Mouse (Mus musculus): ENCODE data around the gene Stx11. TPM values are rescaled to one million over a fixed set of nuclear protein-coding genes. Genes with fewer than 3 reads are reported as not detected.
"Not testable (repeated sequence)": the region's sequence is repeated elsewhere in the genome, so short reads cannot be mapped to it uniquely, and the experiment has no call there.

Gene Stx11
- polyA plus RNA-seq, 1 experiment from 2014 or later, result 1.6 TPM

DNA sequence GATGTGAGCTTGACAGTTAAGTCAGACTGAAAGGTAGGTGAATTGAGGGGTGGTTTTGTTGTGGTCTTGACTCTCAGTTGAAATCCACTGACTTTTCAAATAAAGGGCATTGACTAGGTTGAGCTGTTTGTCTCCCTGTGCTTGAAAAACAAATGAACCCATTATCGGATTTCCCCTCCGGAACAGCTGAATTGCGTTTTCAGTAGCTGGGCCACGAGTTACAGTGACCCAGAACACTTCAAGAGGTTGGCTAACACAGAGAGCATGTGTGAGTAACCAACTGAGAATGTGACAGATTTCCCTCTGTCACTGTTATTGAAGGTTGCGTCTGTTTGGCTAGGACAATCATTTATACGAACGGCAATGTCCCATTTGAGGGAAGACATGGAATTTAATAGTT lies 17.0 kb upstream of the Stx11 start:
- no peaks in the 10 kb centered on the region for H3K27me3 ChIP-seq (replicated peaks)
- ATAC-seq, result no peak
- H3K4me3 ChIP-seq (replicated peaks), result no peak overlapping the region
- H3K9ac ChIP-seq, result no peak overlapping the region
- H3K9me3 ChIP-seq, result no peaks in the 10 kb centered on the region
- 78% methylated on average over 7 of the region's 7 CpGs for WGBS
- no peak overlapping the region for H3K4me2 ChIP-seq (replicated peaks)
- no peaks in the 10 kb centered on the region for H3K36me3 ChIP-seq
- H3K27ac ChIP-seq, result no peak overlapping the region
- no peaks in the 10 kb centered on the region for H3K4me1 ChIP-seq (replicated peaks)

DNA sequence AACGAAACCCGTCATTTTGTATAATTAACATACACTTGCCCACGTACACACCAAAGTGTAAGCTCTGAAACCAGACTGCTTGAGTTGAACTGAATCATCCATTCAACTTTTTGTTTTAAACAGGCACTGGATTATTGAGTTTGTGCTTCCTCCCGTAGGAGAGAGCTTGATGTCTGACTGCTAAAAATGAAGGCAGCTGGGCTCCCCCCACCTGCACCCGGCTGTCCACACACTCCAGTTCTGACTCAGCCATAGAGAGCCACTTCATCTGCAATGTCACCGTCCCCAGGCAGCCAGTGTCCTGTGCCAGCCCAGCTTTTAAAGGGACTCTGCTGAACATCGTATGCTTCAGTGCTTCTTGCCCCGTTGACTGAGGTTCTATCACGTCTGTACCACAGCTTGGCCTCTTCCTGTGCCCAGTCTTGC lies 13.7 kb upstream of the Stx11 start:
- WGBS, result 80% methylated on average over 9 of the region's 9 CpGs
- Histone ChIP-seq H3K4me3 (replicated peaks) (no peak overlapping the region), H3K27me3 (replicated peaks) (no peaks in the 10 kb centered on the region), H3K36me3 (no peaks in the 10 kb centered on the region), H3K27ac (no peak overlapping the region), H3K9ac (no peak overlapping the region), H3K4me2 (replicated peaks) (no peak overlapping the region), H3K9me3 (no peaks in the 10 kb centered on the region), H3K4me1 (replicated peaks) (no peaks in the 10 kb centered on the region)
- ATAC-seq, result no peak

DNA sequence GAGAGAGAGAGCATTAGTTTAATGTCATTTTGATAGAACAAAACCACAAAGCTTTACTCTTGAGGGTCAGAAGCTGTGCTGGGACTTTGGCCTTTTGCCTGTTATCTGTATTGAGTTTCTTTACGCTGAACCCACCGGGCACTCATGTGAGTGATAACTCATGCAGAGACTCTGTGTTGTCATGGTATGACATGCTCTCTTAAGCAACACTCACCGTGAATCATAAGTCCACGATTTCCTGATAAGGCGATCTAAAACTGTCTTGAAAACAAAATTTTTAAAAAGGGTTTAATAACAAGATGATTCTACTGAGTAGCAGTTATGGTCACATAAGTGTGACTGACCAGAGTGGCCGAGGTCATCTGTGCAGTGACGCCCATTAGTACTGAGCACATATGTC lies 12.5 kb upstream of the Stx11 start:
- Histone ChIP-seq H3K4me2 (replicated peaks) (no peak overlapping the region), H3K9me3 (no peaks in the 10 kb centered on the region), H3K36me3 (no peaks in the 10 kb centered on the region), H3K4me3 (replicated peaks) (no peak overlapping the region), H3K4me1 (replicated peaks) (no peaks in the 10 kb centered on the region), H3K27ac (no peak overlapping the region), H3K9ac (no peak overlapping the region), H3K27me3 (replicated peaks) (no peaks in the 10 kb centered on the region)
- no peak for ATAC-seq
- 83% methylated on average over 7 of the region's 7 CpGs for WGBS

GRCm38 (mm10) chr10:12975957-12976356 lies 11.9 kb upstream of the Stx11 start:
- H3K9ac ChIP-seq, result no peak overlapping the region
- H3K36me3 ChIP-seq, result no peaks in the 10 kb centered on the region
- no peak overlapping the region for H3K4me3 ChIP-seq (replicated peaks)
- H3K9me3 ChIP-seq, result no peaks in the 10 kb centered on the region
- no peak for ATAC-seq
- no peaks in the 10 kb centered on the region for H3K27me3 ChIP-seq (replicated peaks)
- no peak overlapping the region for H3K27ac ChIP-seq
- WGBS, result 91% methylated on average over 7 of the region's 7 CpGs
- H3K4me2 ChIP-seq (replicated peaks), result no peak overlapping the region
- H3K4me1 ChIP-seq (replicated peaks), result no peaks in the 10 kb centered on the region

GRCm38 (mm10) chr10:12975461-12975860 lies 11.4 kb upstream of the Stx11 start:
- no peaks in the 10 kb centered on the region for H3K9me3 ChIP-seq
- no peaks in the 10 kb centered on the region for H3K27me3 ChIP-seq (replicated peaks)
- no peaks in the 10 kb centered on the region for H3K4me1 ChIP-seq (replicated peaks)
- H3K27ac ChIP-seq, result no peak overlapping the region
- WGBS, result 89% methylated on average over 3 of the region's 3 CpGs
- H3K4me2 ChIP-seq (replicated peaks), result no peak overlapping the region
- H3K36me3 ChIP-seq, result no peaks in the 10 kb centered on the region
- H3K9ac ChIP-seq, result no peak overlapping the region
- no peak overlapping the region for H3K4me3 ChIP-seq (replicated peaks)
- ATAC-seq, result no peak

GRCm38 (mm10) chr10:12974572-12974971 lies 10.5 kb upstream of the Stx11 start:
- 88% methylated on average over 6 of the region's 6 CpGs for WGBS
- H3K4me2 ChIP-seq (replicated peaks), result no peak overlapping the region
- H3K36me3 ChIP-seq, result no peaks in the 10 kb centered on the region
- H3K27ac ChIP-seq, result no peak overlapping the region
- no peaks in the 10 kb centered on the region for H3K4me1 ChIP-seq (replicated peaks)
- no peaks in the 10 kb centered on the region for H3K9me3 ChIP-seq
- H3K4me3 ChIP-seq (replicated peaks), result no peak overlapping the region
- no peaks in the 10 kb centered on the region for H3K27me3 ChIP-seq (replicated peaks)
- H3K9ac ChIP-seq, result no peak overlapping the region
- ATAC-seq, result no peak

GRCm38 (mm10) chr10:12965669-12966180 lies 1.6 kb upstream of the Stx11 start:
- H3K9me3 ChIP-seq, result no peaks in the 10 kb centered on the region
- H3K4me1 ChIP-seq (replicated peaks), result no peaks in the 10 kb centered on the region
- H3K27me3 ChIP-seq (replicated peaks), result no peaks in the 10 kb centered on the region
- 66% methylated on average over 5 of the region's 5 CpGs for WGBS
- H3K27ac ChIP-seq, result no peak overlapping the region
- no peaks in the 10 kb centered on the region for H3K36me3 ChIP-seq
- H3K4me3 ChIP-seq (replicated peaks), result no peak overlapping the region
- no peak overlapping the region for H3K4me2 ChIP-seq (replicated peaks)
- no peak overlapping the region for H3K9ac ChIP-seq
- no peak for ATAC-seq

DNA sequence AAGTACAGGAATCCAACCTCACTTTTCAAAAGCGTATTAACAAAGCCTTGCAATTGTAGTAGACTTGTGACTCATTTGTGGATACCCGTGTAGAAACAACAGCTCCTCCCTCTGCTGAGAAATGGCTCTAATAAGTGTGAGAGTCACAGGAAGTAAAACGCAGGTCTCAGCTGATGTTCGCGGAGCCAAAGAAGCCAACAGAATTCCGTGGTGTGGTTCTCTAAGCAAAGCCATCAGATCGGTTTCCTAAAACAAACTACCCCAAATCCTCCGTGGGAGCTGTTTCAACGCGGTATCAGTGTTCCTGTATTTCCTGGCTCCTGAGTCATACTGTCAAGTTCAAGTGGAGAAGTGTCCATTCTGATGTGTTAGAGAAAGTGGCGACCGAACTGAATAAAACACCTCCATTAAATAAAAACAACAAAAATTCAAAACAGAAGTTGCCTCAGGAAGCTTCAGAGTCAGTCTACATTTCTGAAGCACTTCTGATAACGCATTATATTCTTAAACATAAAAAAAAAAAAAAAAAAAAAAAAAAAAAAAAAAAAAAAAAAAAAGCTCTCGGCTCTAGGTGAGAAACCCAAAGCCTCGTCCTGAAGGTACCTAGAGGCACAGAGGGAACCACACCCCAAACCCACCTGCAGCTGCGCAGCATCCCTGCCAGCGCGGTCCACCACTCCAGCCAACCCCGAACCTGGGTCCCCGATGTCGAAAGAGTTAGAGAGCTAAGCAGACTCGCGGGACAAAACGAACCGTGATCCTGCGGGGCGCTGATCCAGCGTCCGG lies 543 bp downstream of the Stx11 start:
- Histone ChIP-seq H3K4me3 (replicated peaks) (peak overlapping the region; percentile 69), H3K4me2 (replicated peaks) (peak overlapping the region; percentile 83), H3K27me3 (replicated peaks) (no peaks in the 10 kb centered on the region), H3K9me3 (no peaks in the 10 kb centered on the region), H3K9ac (peak overlapping the region; percentile 52), H3K36me3 (0 out of 2 replicates have a peak, but pooled peaks cover 3% of the 10 kb centered on the region), H3K4me1 (replicated peaks) (no peaks in the 10 kb centered on the region), H3K27ac (no peak overlapping the region)
- WGBS, result 8% methylated on average over 29 of the region's 29 CpGs
- ATAC-seq, result peak; percentile 71

DNA sequence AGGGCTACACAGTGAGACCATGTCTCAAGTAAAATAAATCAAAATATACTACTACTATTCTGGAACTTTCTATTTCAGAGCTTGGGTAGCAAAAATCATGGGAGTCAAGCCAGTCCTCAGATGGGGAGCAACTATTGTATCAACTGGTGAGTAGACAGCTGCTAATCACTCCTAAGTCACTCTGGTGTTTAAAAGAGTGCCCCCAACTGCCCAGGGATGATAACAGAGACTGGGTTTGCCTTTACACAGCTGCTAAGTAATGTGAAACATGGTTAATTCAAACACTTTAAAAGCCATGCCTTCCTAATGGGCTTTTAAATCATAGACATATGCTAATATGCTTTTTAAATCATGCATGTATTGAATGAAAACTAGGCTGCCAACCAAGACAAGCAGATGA lies 1.9 kb downstream of the Stx11 start:
- H3K27ac ChIP-seq, result no peak overlapping the region
- H3K9me3 ChIP-seq, result no peaks in the 10 kb centered on the region
- ATAC-seq, result no peak
- H3K4me1 ChIP-seq (replicated peaks), result no peaks in the 10 kb centered on the region
- H3K9ac ChIP-seq, result no peak overlapping the region
- H3K36me3 ChIP-seq, result 0 out of 2 replicates have a peak, but pooled peaks cover 3% of the 10 kb centered on the region
- H3K4me2 ChIP-seq (replicated peaks), result no peak overlapping the region
- H3K27me3 ChIP-seq (replicated peaks), result no peaks in the 10 kb centered on the region
- no peak overlapping the region for H3K4me3 ChIP-seq (replicated peaks)

- H3K36me3 ChIP-seq, result 0 out of 2 replicates have a peak, but pooled peaks cover 3% of the 10 kb centered on the region
- no peak overlapping the region for H3K27ac ChIP-seq
- H3K27me3 ChIP-seq (replicated peaks), result no peaks in the 10 kb centered on the region
- no peak overlapping the region for H3K4me3 ChIP-seq (replicated peaks)
- H3K9me3 ChIP-seq, result no peaks in the 10 kb centered on the region
- ATAC-seq, result no peak
- H3K4me1 ChIP-seq (replicated peaks), result no peaks in the 10 kb centered on the region
- H3K4me2 ChIP-seq (replicated peaks), result no peak overlapping the region
- 87% methylated on average over 8 of the region's 8 CpGs for whole genome bisulfite sequencing
- no peak overlapping the region for H3K9ac ChIP-seq
Measured at GRCm38 (mm10) chr10:12961546-12961945, 2.6 kb downstream of the Stx11 start.

- no peaks in the 10 kb centered on the region for H3K4me1 ChIP-seq (replicated peaks)
- 0 out of 2 replicates have a peak, but pooled peaks cover 3% of the 10 kb centered on the region for H3K36me3 ChIP-seq
- no peak overlapping the region for H3K9ac ChIP-seq
- H3K4me3 ChIP-seq (replicated peaks), result no peak overlapping the region
- H3K27ac ChIP-seq, result no peak overlapping the region
- no peak overlapping the region for H3K4me2 ChIP-seq (replicated peaks)
- no peak for ATAC-seq
- 76% methylated on average over 4 of the region's 4 CpGs for WGBS
- no peaks in the 10 kb centered on the region for H3K27me3 ChIP-seq (replicated peaks)
- no peaks in the 10 kb centered on the region for H3K9me3 ChIP-seq
Measured at GRCm38 (mm10) chr10:12957271-12957670, 6.8 kb downstream of the Stx11 start.

DNA sequence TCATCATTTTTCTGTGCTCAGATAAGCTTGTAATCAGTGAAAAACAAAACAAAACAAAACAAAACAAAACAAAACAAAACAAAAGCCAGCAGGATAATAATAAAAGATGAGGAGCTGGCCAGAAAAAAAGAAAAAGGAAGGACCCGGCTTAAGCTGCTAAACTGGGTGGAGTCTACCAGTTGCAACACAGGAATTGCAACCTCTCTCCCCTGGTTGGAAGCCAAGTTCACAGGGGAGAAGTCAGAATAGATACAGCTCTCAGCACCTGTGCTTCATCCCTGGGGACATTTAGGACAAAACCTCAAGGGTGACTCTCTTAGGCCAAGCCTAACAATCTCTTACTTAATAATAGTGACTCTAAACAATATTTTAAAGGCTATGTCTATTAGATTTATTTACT lies 8.3 kb downstream of the Stx11 start:
- Histone ChIP-seq H3K9ac (no peak overlapping the region), H3K4me1 (replicated peaks) (no peaks in the 10 kb centered on the region), H3K27ac (no peak overlapping the region), H3K27me3 (replicated peaks) (no peaks in the 10 kb centered on the region), H3K4me3 (replicated peaks) (no peak overlapping the region), H3K4me2 (replicated peaks) (no peak overlapping the region), H3K9me3 (no peaks in the 10 kb centered on the region), H3K36me3 (0 out of 2 replicates have a peak, but pooled peaks cover 3% of the 10 kb centered on the region)
- no peak for ATAC-seq
- WGBS, result 45% methylated on average over 1 of the region's 1 CpGs

GRCm38 (mm10) chr10:12951358-12951757 lies 12.7 kb downstream of the Stx11 start:
- H3K27ac ChIP-seq; H3K4me2 ChIP-seq (replicated peaks); H3K27me3 ChIP-seq (replicated peaks); H3K36me3 ChIP-seq; H3K4me3 ChIP-seq (replicated peaks); H3K4me1 ChIP-seq (replicated peaks); H3K9ac ChIP-seq; H3K9me3 ChIP-seq: not testable (repeated sequence)
- ATAC-seq, result peak; percentile 87
- 44% methylated on average over 4 of the region's 4 CpGs for WGBS

All from intestine, embryonic 15.5 days (tissue).